Mouse (Mus musculus) layer of hippocampus, postnatal 25 days (tissue): ENCODE measurements around the gene Gm14406. TPM values are rescaled to one million over a fixed set of nuclear protein-coding genes. Genes with fewer than 3 reads are reported as not detected.
"Not testable (repeated sequence)": the region's sequence is repeated elsewhere in the genome, so short reads cannot be mapped to it uniquely, and the experiment has no call there.

Experiments
- DNase-seq, 2 experiments: peaks; one replicate each; pipeline ENCODE4 v3.0.0; 2022; ENCODE audit warnings: mixed read lengths in 2 of 2, low spot score in 1 of 2; ENCODE audit errors: extremely low spot score in 1 of 2
- total RNA-seq, 2 experiments: library from RNA; stranded (reverse); gene quantifications; 2 replicates each; pipeline ENCODE4 v1.2.3; 2021

Gene Gm14406
- not detected for total RNA-seq

GRCm38 (mm10) chr2:177577998-177578397 lies at the start of gene Gm14406:
Gm14406 (minus strand) TSS chr2:177578210.
- DNase-seq = not testable (repeated sequence)

DNA sequence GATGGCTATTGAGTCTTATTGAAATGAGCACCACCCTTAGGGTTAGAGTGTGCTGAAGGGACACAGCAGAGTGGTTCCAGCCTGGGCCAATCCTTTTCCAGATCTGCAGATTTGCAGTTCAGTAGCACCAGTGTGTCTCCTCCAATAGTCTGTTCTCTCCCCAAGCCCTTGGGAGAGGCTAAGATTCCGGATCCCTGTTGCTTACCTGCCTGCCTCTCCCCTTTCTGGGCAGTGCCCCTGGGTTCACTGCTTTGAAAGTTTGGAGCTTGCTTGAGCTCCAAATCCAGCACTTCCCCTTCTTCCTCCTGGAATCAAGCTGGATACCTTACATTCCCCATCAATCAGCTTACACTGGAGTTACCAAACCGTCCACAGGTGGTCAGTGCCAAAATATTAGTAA lies 2.9 kb downstream of the Gm14406 start:
- not testable (repeated sequence) for DNase-seq

DNA sequence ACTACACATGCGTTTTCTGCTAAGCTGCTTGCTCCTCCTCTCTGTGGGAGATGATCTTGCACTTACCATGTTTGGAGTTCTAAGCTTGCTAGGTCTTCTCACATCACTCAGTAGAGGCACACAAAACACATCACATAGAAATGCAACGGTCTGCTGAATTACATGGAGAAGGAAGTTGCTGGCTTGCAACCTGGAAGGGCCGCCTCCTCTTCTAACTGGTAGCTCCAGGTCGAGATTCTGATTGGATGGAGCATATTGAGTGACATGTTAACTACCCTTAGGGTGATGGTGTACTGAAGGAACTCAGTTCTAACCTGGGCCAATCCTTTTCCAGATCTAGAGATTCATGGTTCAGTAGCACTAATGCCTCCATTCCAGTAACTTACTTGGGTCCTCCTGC lies 18.6 kb downstream of the Gm14406 start:
- not testable (repeated sequence) for DNase-seq

GRCm38 (mm10) chr2:177555261-177555660 lies 22.7 kb downstream of the Gm14406 start:
- not testable (repeated sequence) for DNase-seq

- not testable (repeated sequence) for DNase-seq
Measured at GRCm38 (mm10) chr2:177537717-177538116, 40.3 kb downstream of the Gm14406 start.

DNA sequence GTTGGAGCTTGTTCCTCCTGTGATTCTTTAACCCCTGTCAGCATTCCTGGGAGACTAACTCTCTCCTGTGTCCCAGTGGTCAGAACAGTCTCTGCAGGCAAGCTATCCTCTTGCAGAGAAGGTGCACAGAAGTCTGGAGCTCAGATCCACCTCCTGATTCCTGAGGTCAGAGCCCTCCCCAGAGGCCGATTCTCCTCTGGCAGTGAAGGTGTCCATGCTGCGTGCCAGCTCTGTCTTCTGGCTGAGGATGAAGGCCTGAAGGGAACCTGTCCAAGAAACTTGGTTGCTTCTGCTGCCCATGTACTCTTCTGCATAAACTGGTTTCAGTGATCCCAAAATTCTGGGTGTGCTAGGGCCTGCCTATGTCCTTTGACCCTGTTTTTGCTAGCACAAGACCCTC lies 40.9 kb downstream of the Gm14406 start:
- DNase-seq = not testable (repeated sequence)

DNA sequence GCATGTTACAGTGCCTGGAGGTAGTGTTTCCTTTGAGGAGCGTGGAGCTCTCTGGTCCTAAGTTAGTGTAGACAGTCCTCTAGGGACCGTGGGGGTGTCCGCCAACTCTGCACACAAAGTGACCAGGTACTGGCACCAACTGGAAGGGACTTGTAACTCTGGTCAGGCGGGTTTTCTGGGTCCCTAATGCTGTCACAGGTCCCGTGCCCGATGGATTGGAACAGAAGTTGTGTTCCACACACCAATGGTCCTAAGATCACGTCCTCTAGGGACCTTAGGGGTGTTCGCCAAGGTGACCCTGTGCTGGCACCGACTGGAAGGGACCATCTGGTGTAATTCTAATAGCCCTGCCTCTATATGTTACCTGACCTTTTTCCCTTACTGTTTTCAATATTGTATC lies 42.1 kb downstream of the Gm14406 start:
- no peak for DNase-seq

DNA sequence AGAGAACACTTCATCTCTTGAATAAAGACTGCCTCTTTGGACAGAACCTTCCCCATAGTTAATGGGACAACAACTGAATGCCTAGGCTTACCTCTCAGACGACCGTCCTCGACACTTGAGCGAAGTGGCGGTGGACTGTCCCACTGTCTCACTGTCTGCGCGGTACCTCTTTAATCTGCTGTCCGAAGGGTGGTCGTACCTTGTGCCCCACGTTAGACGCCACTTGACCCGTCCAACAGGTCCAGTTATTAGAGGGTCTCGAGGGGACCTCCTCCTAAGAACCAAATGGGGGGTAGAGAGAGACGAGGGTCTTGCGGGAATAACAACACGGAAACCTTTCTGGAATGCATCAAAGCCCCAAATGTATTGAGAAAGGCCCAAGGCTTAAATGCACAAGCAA lies 53.8 kb downstream of the Gm14406 start:
- not testable (repeated sequence) for DNase-seq

DNA sequence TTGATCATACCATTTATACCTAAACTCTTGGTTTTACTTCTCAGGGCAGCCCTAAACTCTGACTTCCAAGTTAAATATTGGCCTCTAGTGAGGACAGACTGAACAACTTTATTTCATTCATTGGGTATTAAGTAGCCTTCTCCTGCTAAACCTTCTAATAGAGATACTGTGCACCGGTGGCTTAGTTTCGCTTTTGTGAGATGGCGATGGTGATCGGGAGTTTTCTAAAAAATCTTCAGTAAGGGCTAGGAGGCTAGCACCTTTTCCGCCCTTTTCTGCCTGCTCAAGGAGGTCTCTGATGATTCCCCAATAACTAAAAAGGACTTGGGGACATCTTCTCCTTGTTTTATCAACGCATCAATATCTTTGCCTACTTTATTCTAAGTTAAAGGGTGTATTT lies 54.3 kb downstream of the Gm14406 start:
- not testable (repeated sequence) for DNase-seq

DNA sequence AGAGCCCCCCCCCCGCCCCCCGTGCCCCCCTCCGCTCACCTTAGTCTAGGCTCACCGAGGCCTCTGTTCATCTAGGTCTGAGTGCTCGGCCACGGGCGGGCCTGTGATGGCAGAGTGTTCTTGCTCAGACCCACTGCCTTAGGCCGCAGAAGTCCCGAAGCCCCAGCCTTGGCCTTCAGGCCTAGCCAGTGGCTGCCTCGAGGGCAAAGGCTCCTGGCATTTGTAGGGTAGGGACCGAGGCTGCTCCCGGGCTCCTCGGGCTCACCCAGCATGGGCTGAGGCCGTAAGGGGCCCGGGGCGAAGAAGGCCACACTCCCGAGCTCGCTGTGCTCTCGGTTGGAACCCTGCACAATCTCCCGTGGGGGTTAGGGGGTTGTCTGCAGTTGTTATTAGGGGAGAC lies 54.9 kb downstream of the Gm14406 start:
- no peak for DNase-seq

DNA sequence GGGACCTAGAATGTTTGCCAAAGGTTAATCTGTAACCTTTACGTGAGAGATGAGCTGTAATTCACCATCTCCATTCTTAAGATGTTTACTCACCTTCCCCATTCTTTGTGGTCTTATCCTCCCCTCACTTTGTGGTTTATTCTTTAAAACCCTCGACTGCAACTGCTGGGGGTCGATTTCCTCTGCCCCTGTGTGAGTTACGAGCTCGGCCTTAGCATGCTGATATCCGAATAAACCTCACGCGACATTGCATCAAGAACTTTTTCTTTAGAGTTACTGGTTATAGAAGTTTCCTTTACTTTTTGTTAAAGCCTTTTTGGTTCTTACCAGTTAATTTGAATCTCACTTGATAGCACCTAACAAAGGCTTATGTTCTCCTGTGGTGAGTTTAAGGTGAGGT lies 58.0 kb downstream of the Gm14406 start:
- no peak for DNase-seq

Other genes with a start within 250 kb of the Gm14406 start
- gene Gm14418, start 179.9 kb downstream of the Gm14406 start, total RNA-seq = 10 to 100 TPM; 32.5 to 34.2 TPM
- 10 to 100 TPM; 31.6 to 32.7 TPM for gene Zfp970, start 113.5 kb downstream of the Gm14406 start, total RNA-seq
- gene Gm14403, start 80.0 kb downstream of the Gm14406 start, total RNA-seq = 10 to 100 TPM; 37.2 to 39.9 TPM
- gene Gm14322, start 181.1 kb upstream of the Gm14406 start, total RNA-seq = 10 to 100 TPM; 33.0 to 39.9 TPM